Mouse (Mus musculus) heart, adult 2 months (tissue): ENCODE measurements around the gene Ap1b1. TPM values are rescaled to one million over a fixed set of nuclear protein-coding genes. Genes with fewer than 3 reads are reported as not detected.

ENCODE experiments used
- DNase-seq, 2 experiments: peaks; one replicate each; pipeline ENCODE4 v3.0.0; 2021
- H3K27ac ChIP-seq: fragments of 200-600 bp; 2 replicates; pipeline ENCODE4 v1.8.1; 2022
- H3K27me3 ChIP-seq: fragments of 200-500 bp; 2 replicates; pipeline ENCODE4 v1.6.1; 2012; ENCODE audit warnings: mild to moderate bottlenecking, low read length, inconsistent platforms, mixed read lengths; ENCODE audit not compliant: control insufficient read depth, insufficient read depth
- H3K36me3 ChIP-seq: fragments of 200-500 bp; 2 replicates; pipeline ENCODE4 v1.6.1; 2012; ENCODE audit warnings: low read length, inconsistent platforms; ENCODE audit not compliant: control insufficient read depth, insufficient read depth
- H3K4me1 ChIP-seq: fragments of 200-500 bp; 2 replicates; pipeline ENCODE4 v1.6.1; 2011; ENCODE audit warnings: low read length; ENCODE audit not compliant: control insufficient read depth, insufficient read depth
- H3K4me3 ChIP-seq: fragments of 200-600 bp; 2 replicates; pipeline ENCODE4 v1.8.1; 2022
- H3K79me2 ChIP-seq: fragments of 200-500 bp; replicated peaks from 2 replicates; pipeline ENCODE4 v1.6.1; 2012; ENCODE audit warnings: mild to moderate bottlenecking, inconsistent platforms, low read length, moderate library complexity, mixed read lengths; ENCODE audit not compliant: control insufficient read depth, insufficient read depth
- H3K9ac ChIP-seq: fragments of 200-500 bp; 2 replicates; pipeline ENCODE4 v1.6.1; 2012; ENCODE audit warnings: low read depth, mild to moderate bottlenecking, control low read depth, inconsistent platforms, low read length, mixed read lengths
- CTCF ChIP-seq: fragments of 200-600 bp; IDR thresholded peaks from 2 replicates; pipeline ENCODE4 v1.8.1; 2022; ENCODE audit warnings: antibody characterized with exemption, mild to moderate bottlenecking, moderate library complexity
- EP300 ChIP-seq: fragments of 200-500 bp; IDR thresholded peaks from 2 replicates; pipeline ENCODE4 v1.6.1; 2011; ENCODE audit warnings: low read depth, low read length, control low read depth; ENCODE audit not compliant: insufficient read depth
- POLR2A ChIP-seq: fragments of 200-500 bp; IDR thresholded peaks from 2 replicates; pipeline ENCODE4 v1.6.1; 2011; ENCODE audit warnings: mild to moderate bottlenecking, low read depth, low read length, control low read depth; ENCODE audit not compliant: insufficient read depth
- WGBS: fragments of 180-500 bp; shearing (Covaris S2); methylation state at CpG from one replicate; pipeline ENCODE4 v1.1.7; 2018; 5-methylcytosine and 5-hydroxymethylcytosine counted together
- intact Hi-C: fragments of 180-260 bp; cut with DNase I; formaldehyde crosslinking; loops from one replicate; pipeline ENCODE4 v1.15.1; 2025
- polyA plus RNA-seq: library from polyadenylated mRNA; depleted of rRNA; stranded (reverse); fragments of >200 nt; gene quantifications from 2 replicates; pipeline ENCODE4 v1.2.3, GENCODE M21; 2012
- total RNA-seq, 2 experiments: library from RNA; stranded (reverse); gene quantifications; 2 replicates each; pipeline ENCODE4 v1.2.3; 2021

The Ap1b1 gene
- total and polyA plus RNA-seq, 3 experiments: 48.1 to 64.2 (median 48.6) TPM

DNA sequence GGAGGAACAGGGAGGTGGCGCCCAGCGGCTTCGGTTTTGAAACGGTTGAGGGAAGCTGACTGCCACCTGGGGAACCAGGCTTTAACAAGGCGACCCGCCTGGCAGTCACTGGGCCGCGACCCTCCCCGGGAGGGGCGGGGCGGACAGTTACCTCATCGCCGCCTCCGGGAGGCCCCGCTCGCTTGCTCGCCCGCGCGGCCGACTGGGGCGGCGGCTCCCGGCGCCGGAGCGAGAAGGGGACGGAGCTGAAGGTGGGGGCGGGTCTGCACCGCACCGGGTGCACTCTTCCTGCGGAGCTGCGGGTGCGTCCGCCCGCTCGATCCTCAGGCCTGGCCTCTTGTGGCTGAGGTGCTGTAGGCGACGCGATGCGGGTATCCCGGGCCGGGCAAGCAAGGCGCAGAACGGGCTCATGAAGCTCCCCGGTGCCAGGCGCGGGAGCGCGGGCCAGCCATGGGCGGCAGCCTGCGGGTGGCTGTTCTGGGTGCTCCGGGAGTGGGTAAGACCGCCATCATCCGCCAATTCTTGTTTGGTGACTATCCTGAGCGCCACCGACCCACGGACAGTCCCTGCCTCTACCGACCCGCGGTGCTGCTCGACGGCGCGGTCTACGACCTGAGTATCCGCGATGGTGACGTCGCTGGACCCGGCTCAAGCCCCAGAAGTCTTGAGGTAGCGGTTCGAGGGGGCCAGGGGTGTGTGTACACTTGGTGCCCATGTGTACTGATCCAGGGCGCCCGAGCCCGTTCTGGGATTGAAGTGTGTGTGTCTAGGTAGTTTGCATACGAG, 71.4 kb downstream of the Ap1b1 start, which contains the start of gene Rasl10a:
Gene Rasl10a (plus strand): TSS at position 273 of the 786 bp plus-strand sequence.
- Histone ChIP-seq H3K79me2 (no peaks in the 10 kb centered on the region), H3K9ac (peak within 1 kb of the TSS; percentile 76), H3K36me3 (no peaks in the 10 kb centered on the region), H3K27ac (peak within 1 kb of the TSS; percentile 17; the same call in 1 of the 2 replicates), H3K27me3 (no peaks in the 10 kb centered on the region), H3K4me1 (peaks cover 15% of the 10 kb centered on the region), H3K4me3 (peak within 1 kb of the TSS; percentile 62)
- intact Hi-C loops: no loop called here
- WGBS: 2% methylated on average over 77 of the region's 77 CpGs
- peak; percentile 66 to 69 for DNase-seq
- no peak for TF ChIP-seq CTCF
- no peak for TF ChIP-seq EP300
- TF ChIP-seq POLR2A: no peak

DNA sequence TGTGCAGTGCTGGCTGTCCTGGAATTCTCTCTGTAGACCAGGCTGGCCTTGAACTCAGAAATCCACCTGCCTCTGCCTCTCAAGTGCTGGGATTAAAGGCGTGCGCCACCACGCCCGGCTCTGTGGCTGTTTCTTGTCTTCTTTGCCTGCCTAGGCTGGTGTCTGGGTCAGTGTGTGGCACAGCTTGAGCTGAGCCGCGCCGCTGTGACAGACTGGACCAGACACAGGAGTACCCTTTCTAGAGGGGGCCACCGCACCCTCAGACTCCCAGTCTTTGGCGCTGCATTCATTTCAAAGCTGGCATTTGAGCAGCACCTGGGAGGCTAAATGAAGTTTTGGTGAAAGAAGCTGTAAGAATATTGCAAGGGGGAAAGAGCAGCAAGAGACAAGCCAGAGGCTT, 72.2 kb downstream of the Ap1b1 start:
- Histone ChIP-seq H3K4me1 (peaks cover 15% of the 10 kb centered on the region), H3K4me3 (peak overlapping the region; percentile 2; the same call in 1 of the 2 replicates), H3K36me3 (no peaks in the 10 kb centered on the region), H3K27ac (no peak overlapping the region), H3K79me2 (no peaks in the 10 kb centered on the region), H3K9ac (no peak overlapping the region), H3K27me3 (no peaks in the 10 kb centered on the region)
- 35% methylated on average over 9 of the region's 9 CpGs for WGBS
- no peak for DNase-seq
- intact Hi-C loops: no loop called here
- TF ChIP-seq EP300 (no peak), POLR2A (no peak), CTCF (no peak)

DNA sequence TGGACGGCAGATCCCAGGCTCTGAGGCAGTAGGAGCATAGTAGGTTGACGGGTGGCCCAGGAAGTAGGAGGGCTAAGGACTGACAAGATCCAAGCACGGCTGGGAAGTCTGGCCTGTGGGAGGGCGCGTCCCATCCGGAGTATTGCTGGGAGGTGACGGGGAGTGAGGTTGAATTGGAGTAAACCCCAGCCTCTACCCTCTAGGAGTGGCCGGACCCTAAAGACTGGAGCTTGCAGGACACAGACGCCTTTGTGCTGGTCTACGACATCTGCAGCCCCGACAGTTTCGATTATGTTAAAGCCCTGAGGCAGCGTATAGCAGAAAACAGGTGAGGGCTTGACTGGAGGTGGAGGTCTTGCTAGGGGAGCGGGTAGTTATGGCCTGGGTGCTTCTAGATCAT, 72.6 kb downstream of the Ap1b1 start:
- 30% methylated on average over 14 of the region's 14 CpGs for WGBS
- Histone ChIP-seq H3K4me1 (peaks cover 17% of the 10 kb centered on the region), H3K27me3 (no peaks in the 10 kb centered on the region), H3K4me3 (peak overlapping the region; percentile 2; the same call in 1 of the 2 replicates), H3K36me3 (no peaks in the 10 kb centered on the region), H3K27ac (no peak overlapping the region), H3K9ac (no peak overlapping the region), H3K79me2 (no peaks in the 10 kb centered on the region)
- DNase-seq: peak in 1 of 2 experiments; percentile 40
- TF ChIP-seq CTCF: no peak
- 0 out of 2 replicates have a peak, but pooled peaks have one; percentile 27 for TF ChIP-seq POLR2A
- intact Hi-C loops: no loop called here

DNA sequence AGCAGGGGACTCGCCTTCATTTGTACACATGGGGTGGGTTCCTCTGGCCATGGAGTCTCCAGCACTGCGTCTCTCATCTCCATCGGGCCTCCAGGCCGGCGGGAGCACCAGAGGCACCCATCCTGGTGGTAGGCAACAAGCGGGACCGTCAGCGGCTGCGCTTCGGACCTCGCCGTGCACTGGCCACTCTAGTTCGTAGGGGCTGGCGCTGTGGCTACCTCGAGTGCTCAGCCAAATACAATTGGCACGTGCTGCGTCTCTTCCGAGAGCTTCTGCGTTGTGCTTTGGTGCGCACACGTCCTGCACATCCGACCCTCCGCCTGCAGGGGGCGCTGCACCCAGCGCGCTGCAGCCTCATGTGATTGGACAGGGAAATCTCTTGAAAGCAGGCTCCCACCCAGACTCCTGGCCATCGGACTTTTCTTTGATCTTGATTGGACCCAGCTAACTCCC, 73.1 kb downstream of the Ap1b1 start:
- TF ChIP-seq CTCF: peak; percentile 88
- no peak for TF ChIP-seq EP300
- Histone ChIP-seq H3K27ac (no peak overlapping the region), H3K4me1 (peaks cover 17% of the 10 kb centered on the region), H3K9ac (0 out of 2 replicates have a peak overlapping the region, but pooled peaks have one; percentile 1), H3K79me2 (no peaks in the 10 kb centered on the region), H3K4me3 (no peak overlapping the region), H3K27me3 (no peaks in the 10 kb centered on the region), H3K36me3 (no peaks in the 10 kb centered on the region)
- intact Hi-C loops: no loop called here
- DNase-seq: peak; percentile 37 to 53
- WGBS: 25% methylated on average over 27 of the region's 27 CpGs

DNA sequence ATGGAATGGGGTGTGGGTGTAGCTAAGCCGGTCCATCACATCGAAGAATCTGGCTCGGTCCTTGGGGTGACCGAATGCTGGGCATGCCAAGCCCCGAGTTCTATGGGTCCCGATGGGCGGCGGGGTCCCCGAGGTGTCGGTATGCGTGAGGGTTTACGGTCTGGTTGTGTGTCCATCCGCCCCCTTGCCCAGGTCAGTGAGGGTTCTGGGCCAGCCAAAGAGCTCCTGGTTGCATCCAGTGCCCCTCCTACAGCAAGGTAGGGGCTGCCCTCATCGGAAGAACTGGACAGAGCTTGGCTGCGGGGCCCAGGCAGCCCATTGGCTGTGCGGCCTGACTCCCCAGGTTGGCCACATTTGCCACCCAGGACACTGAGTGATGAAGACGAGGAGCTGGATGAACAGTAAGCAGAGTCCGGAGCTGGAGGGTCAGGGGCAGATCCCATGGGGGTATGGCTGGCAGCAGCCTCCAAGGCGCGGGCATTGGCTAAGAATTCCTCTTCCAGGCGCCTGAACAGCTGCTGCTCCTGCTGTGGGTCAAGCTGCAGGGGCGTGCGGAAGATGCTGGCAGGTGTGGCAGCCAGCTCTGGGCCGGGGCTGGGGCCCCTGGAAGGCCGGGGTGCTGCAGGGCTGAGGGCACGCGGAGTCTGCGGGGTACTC, 74.3 kb downstream of the Ap1b1 start:
- Histone ChIP-seq H3K9ac (peak overlapping the region; percentile 56), H3K36me3 (no peaks in the 10 kb centered on the region), H3K27ac (peak overlapping the region; percentile 78), H3K4me3 (peak overlapping the region; percentile 33), H3K79me2 (no peaks in the 10 kb centered on the region), H3K27me3 (no peaks in the 10 kb centered on the region), H3K4me1 (peaks cover 17% of the 10 kb centered on the region)
- WGBS: 78% methylated on average over 28 of the region's 28 CpGs
- no peak for TF ChIP-seq EP300
- TF ChIP-seq CTCF: no peak
- no peak for TF ChIP-seq POLR2A
- no peak for DNase-seq
- intact Hi-C loops: no loop called here

DNA sequence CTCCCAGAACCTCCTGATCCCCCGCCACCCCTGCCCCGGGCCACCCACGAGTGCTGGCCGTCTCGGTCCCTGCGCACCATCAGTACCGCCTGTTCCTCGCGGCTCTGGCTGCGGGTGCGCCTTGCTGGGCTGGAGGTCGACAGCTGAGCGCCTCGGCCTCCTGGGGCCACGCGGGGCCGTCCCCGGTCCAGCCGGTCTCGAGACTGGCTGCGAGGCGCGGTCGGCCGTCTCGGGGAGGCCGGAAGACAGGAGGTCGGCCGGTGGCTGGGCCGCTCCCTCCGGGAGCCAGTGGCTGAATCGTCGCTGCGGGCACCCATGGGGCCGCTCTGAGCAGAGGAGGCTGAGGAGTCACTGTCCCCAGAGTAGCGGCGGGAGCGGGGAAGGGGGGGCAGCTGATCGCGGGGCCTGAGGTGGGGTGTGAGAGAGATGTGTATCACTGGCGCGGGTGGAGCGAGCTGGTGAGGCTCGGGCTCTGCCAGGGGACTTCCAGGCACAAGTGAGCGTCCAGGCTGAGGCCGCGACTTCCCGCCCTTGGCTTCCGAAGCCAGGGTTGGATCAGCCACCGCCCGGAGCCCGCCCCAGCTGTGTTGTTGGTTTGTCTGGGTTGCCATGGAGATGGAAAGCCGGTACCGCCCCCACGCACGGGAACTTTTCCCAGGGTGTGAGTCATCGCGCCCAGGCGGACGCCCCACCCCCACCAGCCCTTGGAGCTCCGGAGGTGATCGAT, 75.0 kb downstream of the Ap1b1 start:
- peaks cover 17% of the 10 kb centered on the region for H3K4me1 ChIP-seq

More for the DNA sequence above, 75.0 kb downstream of the Ap1b1 start:
- peak overlapping the region; percentile 56 for H3K9ac ChIP-seq
- H3K36me3 ChIP-seq: no peaks in the 10 kb centered on the region
- peak overlapping the region; percentile 33 for H3K4me3 ChIP-seq
- intact Hi-C loops: no loop called here
- TF ChIP-seq EP300: peak; percentile 67; the same call in 1 of the 2 replicates
- no peak for TF ChIP-seq POLR2A
- TF ChIP-seq CTCF: no peak
- peak; percentile 97 to 98 for DNase-seq
- no peaks in the 10 kb centered on the region for H3K27me3 ChIP-seq
- peak overlapping the region; percentile 78 for H3K27ac ChIP-seq
- no peaks in the 10 kb centered on the region for H3K79me2 ChIP-seq
- WGBS: 3% methylated on average over 61 of the region's 62 CpGs
